Mouse (Mus musculus) cerebellum, adult 9-11 months (tissue): ENCODE measurements around the gene Kif1b.
A peak's percentile ranks its signal among the peaks of the same experiment; 100 is the strongest.
"Not testable (repeated sequence)": the region's sequence is repeated elsewhere in the genome, so short reads cannot be mapped to it uniquely, and the experiment has no call there.

Experiments used
- DNase-seq: peaks from one replicate; pipeline ENCODE4 v3.0.0; 2022

The Kif1b gene

GRCm38 (mm10) chr4:149218476-149218875 lies 89.0 kb downstream of the Kif1b start:
- DNase-seq: no peak

DNA sequence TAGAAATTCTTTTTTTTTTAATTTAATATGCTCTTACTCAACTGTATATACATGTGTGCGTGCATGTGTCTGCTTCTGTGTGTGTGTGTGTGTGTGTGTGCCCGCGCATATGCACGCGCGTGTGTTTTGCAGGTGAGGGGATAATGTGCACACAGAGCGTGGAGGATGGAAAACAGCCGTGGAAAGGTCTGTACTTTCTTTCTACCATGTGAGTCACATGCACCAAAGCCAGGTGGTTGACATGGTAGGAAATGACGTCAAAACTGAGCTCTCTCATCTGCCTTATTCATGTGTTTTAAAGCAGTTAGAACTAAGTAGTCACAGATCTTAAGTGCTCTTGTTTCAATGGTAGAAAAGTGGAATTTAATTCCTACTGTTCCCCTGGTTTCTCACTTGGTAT lies 91.5 kb downstream of the Kif1b start:
- DNase-seq: no peak

DNA sequence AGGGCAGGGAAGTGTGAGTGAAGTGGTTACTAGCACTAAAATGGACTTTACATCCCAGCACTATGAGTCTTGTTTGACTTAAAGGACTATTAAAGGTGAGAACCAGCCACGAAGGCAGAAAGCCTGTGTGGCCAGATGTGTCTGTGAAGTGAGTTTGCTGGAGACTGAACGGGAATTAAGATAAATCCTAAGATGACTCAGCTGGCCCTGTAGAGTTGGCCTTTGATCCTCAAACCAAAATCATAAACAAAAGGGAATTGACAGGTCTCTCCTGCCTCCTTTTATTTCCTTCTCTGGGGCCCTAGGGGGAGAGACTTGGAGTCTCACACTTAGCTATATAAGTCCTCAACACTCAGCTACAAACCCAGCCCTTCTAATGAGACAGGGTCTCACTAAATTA lies 92.1 kb downstream of the Kif1b start:
- no peak for DNase-seq

- not testable (repeated sequence) for DNase-seq
These were observed 93.0 kb downstream of the Kif1b start for GRCm38 (mm10) chr4:149214468-149214867.

DNA sequence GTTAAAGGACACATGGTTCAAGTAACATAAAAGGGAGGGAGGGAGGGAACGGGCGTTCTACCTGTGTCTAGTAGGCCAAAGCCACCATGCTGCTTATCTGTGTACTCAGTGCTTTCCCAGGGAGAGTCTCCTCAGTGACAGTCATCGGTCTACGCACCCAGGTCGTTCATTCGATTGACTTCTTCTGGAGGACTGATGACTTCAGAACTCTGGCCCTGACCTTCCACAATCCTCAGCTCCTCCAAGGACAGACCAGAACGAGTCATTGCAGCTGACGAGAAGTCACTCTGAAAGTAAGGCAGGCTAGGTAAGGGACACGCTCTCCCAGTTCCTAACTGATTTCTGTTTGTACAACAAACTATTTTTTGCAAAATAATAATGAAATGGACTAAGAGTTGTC lies 94.0 kb downstream of the Kif1b start:
- no peak for DNase-seq

GRCm38 (mm10) chr4:149211441-149211840 lies 96.1 kb downstream of the Kif1b start:
- DNase-seq: not testable (repeated sequence)

DNA sequence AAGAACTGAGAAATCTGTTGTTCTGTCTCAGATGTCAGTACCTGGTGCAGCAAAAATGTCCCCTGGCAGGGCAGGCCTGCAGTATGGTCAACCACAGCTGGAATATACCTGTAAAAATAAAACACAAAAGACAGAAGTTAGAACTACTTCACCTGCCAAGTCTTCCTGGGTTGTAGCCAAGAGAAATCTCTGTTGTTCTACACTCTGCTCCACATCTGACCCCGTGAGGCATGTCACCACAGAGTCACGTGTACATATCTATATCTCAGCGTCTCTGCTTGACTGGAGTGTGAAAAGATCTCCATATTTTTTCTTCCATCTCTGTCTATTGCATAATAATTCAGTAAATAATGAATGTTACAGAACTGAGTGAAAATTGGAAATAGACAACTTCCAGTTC lies 105.0 kb downstream of the Kif1b start:
- no peak for DNase-seq

- no peak for DNase-seq
These were observed 106.4 kb downstream of the Kif1b start for GRCm38 (mm10) chr4:149201110-149201509.

- DNase-seq: no peak
These were observed 110.3 kb downstream of the Kif1b start for GRCm38 (mm10) chr4:149197180-149197579.

DNA sequence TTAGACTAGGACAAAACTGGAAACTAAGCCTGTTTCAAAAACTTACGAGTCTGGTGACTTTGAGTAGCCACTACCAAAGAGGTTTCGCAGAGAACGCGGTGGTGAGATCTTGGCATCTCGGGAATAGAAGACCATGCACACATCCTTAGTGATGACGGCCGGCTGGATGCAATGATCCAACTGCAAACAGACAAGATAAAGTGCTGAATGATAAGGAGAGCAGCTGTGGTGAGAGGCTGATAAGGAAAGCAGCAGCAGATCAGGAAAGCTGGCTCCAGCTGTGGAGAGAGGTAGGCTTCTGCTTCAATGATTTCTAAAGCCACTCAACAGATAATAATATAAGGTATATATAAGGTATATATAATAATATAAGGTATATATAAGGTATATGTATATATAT lies 116.4 kb downstream of the Kif1b start:
- DNase-seq: no peak

DNA sequence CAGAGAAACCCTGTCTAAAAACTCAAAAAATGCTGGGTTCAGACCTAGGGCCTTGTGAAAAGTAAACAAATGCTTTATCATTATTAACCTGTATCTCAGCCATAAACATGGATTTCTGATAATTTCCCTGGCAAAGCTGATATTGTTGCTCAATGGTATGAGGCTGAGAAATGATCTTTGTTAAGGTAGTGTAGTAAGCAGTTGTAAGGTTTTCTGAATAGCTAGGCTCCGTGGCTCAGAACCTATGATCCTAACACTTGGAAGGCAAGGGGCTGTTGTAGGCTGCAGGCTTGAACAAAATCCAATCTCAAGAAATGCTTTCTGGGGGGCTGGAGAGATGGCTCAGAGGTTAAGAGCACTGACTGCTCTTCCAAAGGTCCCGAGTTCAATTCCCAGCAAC lies 118.9 kb downstream of the Kif1b start:
- DNase-seq: no peak

DNA sequence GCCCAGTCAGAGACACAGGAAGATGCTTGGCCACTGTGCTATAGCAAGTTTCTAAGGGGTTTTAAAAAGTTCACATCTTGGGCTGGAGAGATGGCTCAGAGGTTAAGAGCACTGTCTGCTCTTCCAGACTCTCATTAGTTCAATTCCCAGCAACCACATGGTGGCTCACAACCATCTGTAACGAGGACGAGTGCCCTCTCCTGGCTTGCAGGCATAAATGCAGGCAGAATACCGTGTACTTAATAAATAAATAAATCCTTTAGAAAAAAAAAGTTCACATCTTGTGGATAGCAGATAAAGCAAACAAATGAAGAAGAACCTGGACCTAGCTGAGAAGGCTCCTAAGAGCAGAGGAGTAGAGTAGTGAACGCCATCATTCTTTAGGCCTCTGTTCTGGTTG lies 124.7 kb downstream of the Kif1b start:
- DNase-seq: no peak

DNA sequence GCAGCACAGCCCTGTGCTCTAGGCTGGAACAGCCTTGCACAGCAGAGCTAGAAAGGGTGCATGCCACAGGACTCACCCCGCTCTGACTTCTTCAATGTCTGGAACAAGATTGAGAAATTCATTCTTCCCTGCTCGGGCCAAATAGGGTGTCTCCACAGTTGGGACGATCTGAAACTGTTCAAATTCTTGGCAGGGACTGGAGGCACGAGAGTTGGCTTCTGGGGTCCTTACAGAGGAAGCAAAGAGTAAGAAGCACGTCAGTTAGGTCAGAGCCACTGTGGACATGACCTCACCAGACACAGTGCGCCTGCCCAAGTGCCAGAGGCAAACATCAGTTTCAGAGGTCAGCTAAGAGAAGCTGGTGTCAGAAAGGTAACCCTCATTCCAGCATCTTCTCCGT lies 125.3 kb downstream of the Kif1b start:
- DNase-seq: no peak

GRCm38 (mm10) chr4:149179573-149179972 lies 127.9 kb downstream of the Kif1b start:
- no peak for DNase-seq

GRCm38 (mm10) chr4:149179160-149179559 lies 128.3 kb downstream of the Kif1b start:
- DNase-seq: no peak

GRCm38 (mm10) chr4:149178328-149178727 lies 129.2 kb downstream of the Kif1b start:
- no peak for DNase-seq

- DNase-seq: no peak
These were observed 130.4 kb downstream of the Kif1b start for GRCm38 (mm10) chr4:149177046-149177445.

GRCm38 (mm10) chr4:149176645-149177044 lies 130.8 kb downstream of the Kif1b start:
- no peak for DNase-seq

DNA sequence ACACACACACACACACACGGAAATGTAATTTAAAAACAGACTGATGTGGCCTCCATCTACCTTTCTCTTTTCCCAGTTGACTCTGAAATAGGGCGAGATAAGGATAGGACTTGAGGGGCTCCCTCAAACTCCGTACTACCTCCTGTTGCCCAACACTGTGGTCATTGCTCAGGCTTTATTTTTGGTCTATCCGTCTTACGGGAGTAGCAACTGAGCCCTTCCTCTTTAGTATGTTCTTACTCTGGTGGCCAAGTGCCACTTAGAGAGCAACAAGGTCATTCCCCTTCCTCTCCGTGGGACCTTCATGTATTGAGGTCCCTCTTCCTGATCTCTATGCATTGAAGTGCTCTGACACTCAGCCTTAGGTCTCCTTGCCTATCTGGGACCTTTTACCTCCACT lies 133.8 kb downstream of the Kif1b start:
- DNase-seq: no peak

- DNase-seq: peak; percentile 36
These were observed 134.8 kb downstream of the Kif1b start for GRCm38 (mm10) chr4:149172666-149173065.

DNA sequence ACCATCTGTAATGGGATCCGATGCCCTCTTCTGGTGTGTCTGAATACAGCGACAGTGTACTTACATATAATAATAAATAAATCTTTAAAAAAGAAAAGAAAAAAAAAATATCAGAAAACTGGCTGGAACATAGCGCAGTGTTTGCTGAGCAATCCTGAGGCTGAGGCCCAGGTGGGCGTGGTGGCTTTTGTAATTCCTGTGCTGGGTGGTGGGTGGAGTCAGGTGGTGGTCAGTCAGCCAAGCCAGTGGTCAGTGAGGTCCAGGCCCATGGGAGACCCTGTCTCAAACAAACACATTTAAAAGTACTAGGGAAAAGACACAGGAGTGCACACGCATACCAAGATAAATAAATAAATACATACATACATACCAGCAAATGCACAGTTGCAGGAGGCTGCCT lies 135.4 kb downstream of the Kif1b start:
- no peak for DNase-seq

GRCm38 (mm10) chr4:149171581-149171981 lies 135.9 kb downstream of the Kif1b start:
- no peak for DNase-seq

- DNase-seq: no peak
These were observed 137.0 kb downstream of the Kif1b start for GRCm38 (mm10) chr4:149170394-149170931.

GRCm38 (mm10) chr4:149169926-149170325 lies 137.6 kb downstream of the Kif1b start:
- not testable (repeated sequence) for DNase-seq

- no peak for DNase-seq
These were observed 139.5 kb downstream of the Kif1b start for GRCm38 (mm10) chr4:149168016-149168415.
